Mouse (Mus musculus) limb, embryonic 10.5 days (tissue): ENCODE results near the gene Gabbr2. TPM values are rescaled to one million over a fixed set of nuclear protein-coding genes. Genes with fewer than 3 reads are reported as not detected.

ENCODE experiments used
- DNase-seq: peaks from one replicate; pipeline ENCODE4 v3.0.0-alpha.2; 2017; ENCODE audit warnings: low spot score
- H3K27ac ChIP-seq: fragments of 300-500 bp; sonication (generic); 2 replicates; pipeline ENCODE4 v1.5.1; 2016; ENCODE audit warnings: mild to moderate bottlenecking
- H3K27me3 ChIP-seq: fragments of 300-500 bp; sonication (generic); 2 replicates; pipeline ENCODE4 v1.6.1; 2016; ENCODE audit warnings: low read depth, mild to moderate bottlenecking; ENCODE audit not compliant: poor library complexity, severe bottlenecking
- H3K36me3 ChIP-seq: fragments of 300-500 bp; sonication (generic); 2 replicates; pipeline ENCODE4 v1.6.1; 2016; ENCODE audit warnings: mild to moderate bottlenecking, moderate library complexity
- H3K4me1 ChIP-seq: fragments of 300-500 bp; sonication (generic); 2 replicates; pipeline ENCODE4 v1.6.1; 2016
- H3K4me3 ChIP-seq: fragments of 300-500 bp; sonication (generic); 2 replicates; pipeline ENCODE4 v1.5.1; 2016; ENCODE audit warnings: mild to moderate bottlenecking, moderate library complexity
- H3K9me3 ChIP-seq: fragments of 300-500 bp; sonication (generic); replicated peaks from 2 replicates; pipeline ENCODE4 v1.6.1; 2016; ENCODE audit warnings: mild to moderate bottlenecking
- WGBS: fragments of 180-500 bp; shearing (Covaris S2); methylation state at CpG from one replicate; pipeline ENCODE4 v1.1.7; 2016; 5-methylcytosine and 5-hydroxymethylcytosine counted together
- polyA plus RNA-seq: library from polyadenylated mRNA; unstranded; fragments of >200 nt; fragmentation: Nextera tagmentation; extraction: Ambion mirVana; gene quantifications from 2 replicates; pipeline ENCODE4 v1.2.1, GENCODE M21; 2016

Gene Gabbr2
- polyA plus RNA-seq, 1 experiment from 2014 or later, result 0.10 TPM

DNA sequence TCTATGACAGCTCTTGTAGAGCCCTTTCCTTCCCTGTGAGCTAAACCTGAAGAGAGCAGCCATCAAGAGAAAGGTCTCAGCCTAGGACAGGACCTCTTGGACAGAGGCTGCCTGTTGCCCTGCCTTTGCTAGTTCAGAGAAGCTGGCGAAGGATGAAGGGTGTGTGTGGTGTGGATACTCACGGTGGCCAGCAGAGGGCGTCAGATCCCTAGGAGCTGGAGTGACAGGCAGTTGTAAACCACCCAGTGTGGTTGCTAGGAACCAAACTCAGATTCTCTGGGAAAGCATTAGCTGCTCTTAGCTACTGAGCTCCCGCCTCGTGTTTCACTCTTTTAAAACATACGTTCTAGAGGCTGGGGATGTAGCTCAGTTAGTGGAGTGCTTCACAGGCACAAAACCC lies 210.6 kb downstream of the Gabbr2 start:
- 69% methylated on average over 6 of the region's 6 CpGs for WGBS
- Histone ChIP-seq H3K4me1 (no peaks in the 10 kb centered on the region), H3K4me3 (no peak overlapping the region), H3K27ac (no peak overlapping the region), H3K9me3 (no peaks in the 10 kb centered on the region), H3K36me3 (no peaks in the 10 kb centered on the region), H3K27me3 (no peaks in the 10 kb centered on the region)
- DNase-seq, result peak; percentile 40

DNA sequence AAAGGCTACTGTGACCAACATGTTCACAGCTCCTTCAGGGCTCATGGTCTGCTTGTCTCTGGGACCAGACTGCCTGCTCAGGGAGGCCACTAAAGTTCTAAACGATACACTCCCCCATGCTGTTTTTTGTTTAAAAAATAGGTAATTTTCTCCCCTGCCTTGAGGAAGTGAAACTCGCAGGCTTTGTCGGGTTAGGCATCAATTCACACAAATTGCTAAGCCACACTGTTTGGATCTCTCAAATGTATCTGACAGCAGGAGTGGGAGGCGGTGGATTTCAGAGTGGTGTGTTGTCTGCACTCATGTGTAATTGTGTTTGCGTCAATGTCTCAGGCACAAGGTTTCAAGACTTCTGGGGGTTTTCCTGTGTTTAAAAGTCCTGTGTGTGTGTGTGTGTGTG lies 215.7 kb downstream of the Gabbr2 start:
- Histone ChIP-seq H3K27ac (no peak overlapping the region), H3K4me1 (no peaks in the 10 kb centered on the region), H3K9me3 (no peaks in the 10 kb centered on the region), H3K36me3 (no peaks in the 10 kb centered on the region), H3K4me3 (no peak overlapping the region), H3K27me3 (no peaks in the 10 kb centered on the region)
- 89% methylated on average over 5 of the region's 5 CpGs for WGBS
- no peak for DNase-seq

DNA sequence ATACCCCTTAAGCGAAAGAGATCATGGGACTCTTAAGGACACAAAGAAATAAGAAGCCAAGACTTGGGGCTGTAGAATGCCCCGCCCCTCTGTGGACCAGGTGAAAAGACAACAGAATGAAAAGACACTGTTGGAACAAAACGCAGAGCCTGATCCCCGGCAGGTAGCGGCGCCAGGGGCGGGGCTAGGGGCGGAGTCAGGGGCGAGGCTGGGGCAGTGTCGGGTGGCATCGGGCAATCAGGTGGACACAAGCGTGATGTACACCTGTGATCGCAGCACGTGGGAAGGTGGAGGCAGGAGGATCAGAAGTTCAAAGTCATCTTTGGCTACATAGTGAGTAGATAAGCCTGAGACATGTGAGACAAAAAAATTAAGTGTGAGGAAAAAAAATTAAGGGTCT lies 217.0 kb downstream of the Gabbr2 start:
- 17% methylated on average over 14 of the region's 14 CpGs for WGBS
- Histone ChIP-seq H3K36me3 (no peaks in the 10 kb centered on the region), H3K4me1 (no peaks in the 10 kb centered on the region), H3K9me3 (no peaks in the 10 kb centered on the region), H3K4me3 (no peak overlapping the region), H3K27ac (no peak overlapping the region), H3K27me3 (no peaks in the 10 kb centered on the region)
- DNase-seq, result no peak

DNA sequence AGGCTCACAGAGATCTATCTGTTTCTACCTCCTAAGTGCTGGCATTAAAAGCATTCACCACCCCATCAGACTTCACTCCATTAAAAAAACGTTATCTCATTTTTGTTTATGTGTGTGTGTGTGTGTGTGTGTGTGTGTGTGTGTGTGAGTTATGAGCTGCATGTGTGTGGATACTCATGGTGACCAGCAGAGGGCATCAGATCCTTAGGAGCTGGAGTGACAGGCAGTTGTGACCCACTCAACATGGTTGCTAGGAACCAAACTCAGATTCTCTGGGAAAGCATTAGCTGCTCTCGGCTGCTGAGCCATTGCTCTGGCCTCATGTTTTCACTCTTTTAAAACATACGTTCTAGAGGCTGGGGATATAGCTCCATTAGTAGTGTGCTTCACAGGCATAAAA lies 218.4 kb downstream of the Gabbr2 start:
- Histone ChIP-seq H3K27me3 (no peaks in the 10 kb centered on the region), H3K4me1 (no peaks in the 10 kb centered on the region), H3K36me3 (no peaks in the 10 kb centered on the region), H3K9me3 (no peaks in the 10 kb centered on the region), H3K27ac (no peak overlapping the region), H3K4me3 (no peak overlapping the region)
- DNase-seq, result no peak
- 92% methylated on average over 3 of the region's 3 CpGs for WGBS

DNA sequence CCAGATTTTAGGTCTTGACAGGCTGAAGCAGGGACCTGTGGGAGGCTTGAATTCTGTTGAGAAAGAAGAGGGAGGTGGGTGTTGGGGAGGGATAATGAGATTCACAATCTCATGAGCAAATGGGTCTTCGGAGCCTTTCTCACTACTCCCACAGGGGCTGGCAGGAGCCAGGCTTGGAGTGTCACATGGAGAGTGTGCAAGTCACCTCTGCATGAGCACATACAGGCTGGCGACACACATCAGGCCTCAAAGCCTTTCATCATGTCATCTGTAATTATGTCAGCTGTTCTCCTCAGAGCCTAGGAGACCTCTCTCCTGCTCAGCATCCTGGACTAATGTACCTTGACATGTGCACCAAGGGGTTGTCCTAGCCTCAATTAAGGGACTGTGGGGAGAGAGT lies 219.1 kb downstream of the Gabbr2 start:
- Histone ChIP-seq H3K4me1 (no peaks in the 10 kb centered on the region), H3K36me3 (no peaks in the 10 kb centered on the region), H3K27ac (no peak overlapping the region), H3K9me3 (no peaks in the 10 kb centered on the region), H3K27me3 (no peaks in the 10 kb centered on the region), H3K4me3 (no peak overlapping the region)
- 86% methylated on average over 2 of the region's 2 CpGs for WGBS
- DNase-seq, result no peak

DNA sequence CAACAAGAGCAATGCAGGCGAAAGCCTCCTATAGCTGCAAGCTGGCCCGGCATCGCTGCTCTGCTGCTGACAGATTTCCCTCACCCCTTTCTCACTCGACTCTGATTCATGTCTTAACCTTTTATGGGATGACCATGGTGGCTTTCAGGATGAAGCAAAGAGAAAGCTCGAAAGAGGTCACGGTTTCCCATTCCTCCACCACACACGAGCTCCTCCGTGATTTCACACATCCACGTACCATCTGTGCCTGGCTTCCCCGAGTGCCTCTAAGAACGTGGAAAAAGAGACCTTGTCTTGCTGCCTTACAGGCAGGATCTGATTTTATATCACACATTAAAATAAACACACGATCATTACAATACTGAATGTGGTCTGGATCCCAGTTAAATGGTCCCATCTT lies 220.6 kb downstream of the Gabbr2 start:
- H3K4me1 ChIP-seq, result no peaks in the 10 kb centered on the region
- no peaks in the 10 kb centered on the region for H3K9me3 ChIP-seq
- H3K27ac ChIP-seq, result no peak overlapping the region
- H3K27me3 ChIP-seq, result no peaks in the 10 kb centered on the region
- DNase-seq, result no peak
- H3K4me3 ChIP-seq, result no peak overlapping the region
- WGBS, result 86% methylated on average over 12 of the region's 12 CpGs
- H3K36me3 ChIP-seq, result no peaks in the 10 kb centered on the region

DNA sequence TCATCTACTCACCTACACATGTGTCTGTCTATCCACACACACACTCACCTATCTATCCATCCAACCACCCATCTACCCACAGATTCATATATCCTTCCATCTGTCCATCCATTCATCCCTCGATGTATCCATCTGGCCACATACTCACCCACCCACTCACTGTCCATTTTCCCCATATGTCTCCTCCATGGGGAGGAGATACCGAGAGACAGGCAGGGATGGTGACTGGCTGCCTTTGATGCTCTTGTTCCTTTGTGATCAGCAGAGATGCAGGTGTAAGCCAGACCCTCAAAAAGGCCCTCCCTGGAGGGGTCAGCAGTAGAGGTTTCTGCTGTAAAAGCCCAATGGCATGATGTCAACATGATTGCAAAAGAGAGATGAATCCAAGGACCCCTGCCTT lies 221.0 kb downstream of the Gabbr2 start:
- Histone ChIP-seq H3K27ac (no peak overlapping the region), H3K27me3 (no peaks in the 10 kb centered on the region), H3K4me3 (no peak overlapping the region), H3K36me3 (no peaks in the 10 kb centered on the region), H3K9me3 (no peaks in the 10 kb centered on the region), H3K4me1 (no peaks in the 10 kb centered on the region)
- 80% methylated on average over 2 of the region's 2 CpGs for WGBS
- no peak for DNase-seq

DNA sequence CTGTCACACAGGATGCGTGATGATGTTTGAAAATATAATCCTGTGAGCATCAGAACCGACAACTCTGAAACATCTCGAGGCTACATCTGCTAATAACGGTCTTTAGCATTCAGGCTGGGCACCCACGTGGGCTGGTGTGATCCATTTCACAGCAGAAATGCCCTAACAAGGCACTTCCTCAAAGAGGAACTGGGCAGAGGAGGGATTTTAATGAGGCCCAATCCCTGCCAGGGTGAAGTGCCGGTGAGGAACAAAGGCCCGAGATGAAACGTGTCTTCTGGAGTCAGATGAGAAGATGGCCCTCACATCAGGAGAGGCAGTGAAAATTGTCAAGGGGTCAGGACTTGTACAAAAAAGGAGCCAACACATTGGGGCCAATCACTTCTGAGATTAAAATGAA lies 221.6 kb downstream of the Gabbr2 start:
- Histone ChIP-seq H3K4me1 (no peaks in the 10 kb centered on the region), H3K9me3 (no peaks in the 10 kb centered on the region), H3K27ac (no peak overlapping the region), H3K36me3 (no peaks in the 10 kb centered on the region), H3K4me3 (no peak overlapping the region), H3K27me3 (no peaks in the 10 kb centered on the region)
- 79% methylated on average over 8 of the region's 8 CpGs for WGBS
- DNase-seq, result no peak

DNA sequence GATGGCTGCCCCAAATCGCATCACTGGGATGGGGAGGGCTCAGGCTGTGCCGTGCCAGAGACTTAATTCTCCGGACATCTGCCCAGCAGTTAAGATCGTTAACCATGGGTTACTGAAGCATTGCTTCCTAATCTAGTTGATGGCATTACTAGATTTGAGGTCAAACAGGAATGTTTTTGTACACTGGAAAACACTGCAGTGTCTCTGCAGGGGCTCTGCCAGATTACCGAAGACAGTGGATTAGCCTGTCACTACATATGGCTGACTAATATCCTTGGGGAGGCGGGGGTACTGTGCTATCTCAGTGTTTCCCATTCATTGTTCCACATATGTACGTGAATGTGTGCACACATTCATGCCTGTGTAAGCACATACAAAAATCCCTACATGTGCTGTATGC lies 225.3 kb downstream of the Gabbr2 start:
- Histone ChIP-seq H3K27ac (no peak overlapping the region), H3K9me3 (no peaks in the 10 kb centered on the region), H3K36me3 (no peaks in the 10 kb centered on the region), H3K27me3 (no peaks in the 10 kb centered on the region), H3K4me3 (no peak overlapping the region), H3K4me1 (no peaks in the 10 kb centered on the region)
- WGBS, result 88% methylated on average over 7 of the region's 7 CpGs
- DNase-seq, result no peak

DNA sequence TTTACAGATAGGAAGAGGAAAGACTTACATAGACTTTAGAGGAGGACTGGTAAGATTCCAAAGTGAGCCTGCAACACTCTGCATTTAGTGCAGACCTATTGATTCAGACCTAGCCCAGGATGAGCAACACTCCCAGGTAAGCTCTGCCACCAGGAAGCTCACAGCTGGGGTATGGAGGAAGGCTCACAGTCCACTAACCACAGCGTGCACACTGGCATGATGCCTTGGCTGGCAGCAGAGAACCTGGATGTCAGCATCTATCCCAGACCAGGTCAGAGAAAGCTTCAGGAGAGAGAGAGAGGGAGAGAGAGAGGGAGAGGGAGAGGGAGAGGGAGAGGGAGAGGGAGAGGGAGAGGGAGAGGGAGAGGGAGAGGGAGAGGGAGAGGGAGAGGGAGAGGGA lies 231.8 kb downstream of the Gabbr2 start:
- no peak overlapping the region for H3K4me3 ChIP-seq
- no peak overlapping the region for H3K27ac ChIP-seq
- WGBS, result 71% methylated on average over 1 of the region's 1 CpGs
- H3K36me3 ChIP-seq, result no peaks in the 10 kb centered on the region
- 0 out of 2 replicates have a peak, but pooled peaks cover 6% of the 10 kb centered on the region for H3K27me3 ChIP-seq
- H3K4me1 ChIP-seq, result peaks cover 3% of the 10 kb centered on the region; the same call in 1 of the 2 replicates
- DNase-seq, result no peak
- no peaks in the 10 kb centered on the region for H3K9me3 ChIP-seq

DNA sequence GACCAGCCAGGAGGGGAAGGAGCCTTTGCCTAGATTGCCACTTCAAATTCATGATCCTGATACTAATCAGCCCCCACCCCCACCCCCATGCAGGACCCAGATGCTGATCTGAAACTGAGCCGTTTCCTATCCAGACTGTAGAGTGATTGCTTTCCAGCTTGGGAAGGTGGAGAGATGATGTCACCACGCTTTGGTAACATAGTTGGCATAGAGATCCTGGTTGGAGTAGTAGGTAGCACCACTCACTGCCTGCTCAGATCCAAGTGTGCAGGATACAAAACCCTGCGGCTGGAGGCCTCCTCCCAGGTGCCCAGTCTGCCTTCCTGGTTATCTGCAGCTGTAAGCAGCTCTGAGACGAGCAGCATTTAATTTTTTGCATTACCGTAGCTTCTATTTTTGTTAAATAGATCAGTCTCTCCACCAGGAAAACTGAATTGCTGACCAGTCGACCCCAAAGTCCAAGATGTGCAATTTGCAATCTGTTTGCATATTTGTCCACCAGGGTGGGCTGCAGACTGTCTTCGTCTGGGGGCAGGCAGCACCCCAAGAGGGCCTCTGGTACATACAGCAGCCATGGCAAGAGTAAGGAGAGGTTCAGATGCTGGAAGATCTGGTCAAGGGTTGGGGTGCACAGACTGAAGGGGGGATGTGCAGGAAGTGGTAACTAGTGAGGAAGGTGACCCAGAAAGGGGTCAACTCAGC lies 233.2 kb downstream of the Gabbr2 start:
- 76% methylated on average over 7 of the region's 7 CpGs for WGBS
- Histone ChIP-seq H3K4me3 (no peak overlapping the region), H3K9me3 (no peaks in the 10 kb centered on the region), H3K36me3 (no peaks in the 10 kb centered on the region), H3K27me3 (0 out of 2 replicates have a peak, but pooled peaks cover 6% of the 10 kb centered on the region), H3K27ac (no peak overlapping the region), H3K4me1 (peaks cover 6% of the 10 kb centered on the region; the same call in 1 of the 2 replicates)
- DNase-seq, result no peak

DNA sequence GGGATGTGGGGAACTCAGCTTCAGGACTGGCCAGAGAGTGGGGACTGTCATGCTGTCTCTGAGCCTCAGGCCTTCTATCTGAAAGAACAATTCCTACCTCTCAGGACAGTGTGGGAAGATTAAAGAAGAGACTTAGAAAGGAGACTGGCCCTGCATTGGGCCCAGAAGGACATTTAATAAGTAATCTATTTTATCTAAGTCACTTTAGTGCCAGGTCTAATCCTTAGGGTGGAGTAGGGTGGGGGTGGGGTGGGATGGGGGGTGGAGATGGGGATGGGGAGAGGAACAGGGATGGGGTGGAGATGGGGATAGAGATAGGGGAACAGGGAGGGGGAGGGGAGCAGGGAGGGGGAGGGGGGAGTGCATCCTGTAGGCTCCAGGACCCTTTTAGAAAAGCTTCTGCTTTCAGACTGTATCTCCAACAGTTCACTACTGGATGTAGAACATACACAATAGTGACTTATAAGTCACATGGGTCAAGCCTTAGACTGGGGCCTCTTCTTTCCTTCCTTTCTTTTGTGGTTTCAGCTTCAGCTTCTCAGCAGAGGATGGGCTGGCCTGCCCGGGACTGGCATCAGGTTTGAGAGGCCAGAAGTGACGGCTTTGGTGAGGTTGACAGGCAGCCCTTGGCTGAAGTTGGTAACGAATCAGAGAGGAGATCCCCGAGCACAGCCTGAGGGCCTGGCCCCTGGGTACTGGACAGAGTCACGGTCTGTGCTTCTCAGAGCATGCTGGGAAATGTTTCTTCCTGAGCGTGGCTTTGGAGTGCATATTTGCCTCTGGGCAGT lies 237.1 kb downstream of the Gabbr2 start:
- DNase-seq, result no peak
- no peak overlapping the region for H3K4me3 ChIP-seq
- no peaks in the 10 kb centered on the region for H3K9me3 ChIP-seq
- no peak overlapping the region for H3K27ac ChIP-seq
- H3K36me3 ChIP-seq, result no peaks in the 10 kb centered on the region
- H3K27me3 ChIP-seq, result 0 out of 2 replicates have a peak, but pooled peaks cover 3% of the 10 kb centered on the region
- peaks cover 14% of the 10 kb centered on the region for H3K4me1 ChIP-seq
- 48% methylated on average over 6 of the region's 6 CpGs for WGBS

DNA sequence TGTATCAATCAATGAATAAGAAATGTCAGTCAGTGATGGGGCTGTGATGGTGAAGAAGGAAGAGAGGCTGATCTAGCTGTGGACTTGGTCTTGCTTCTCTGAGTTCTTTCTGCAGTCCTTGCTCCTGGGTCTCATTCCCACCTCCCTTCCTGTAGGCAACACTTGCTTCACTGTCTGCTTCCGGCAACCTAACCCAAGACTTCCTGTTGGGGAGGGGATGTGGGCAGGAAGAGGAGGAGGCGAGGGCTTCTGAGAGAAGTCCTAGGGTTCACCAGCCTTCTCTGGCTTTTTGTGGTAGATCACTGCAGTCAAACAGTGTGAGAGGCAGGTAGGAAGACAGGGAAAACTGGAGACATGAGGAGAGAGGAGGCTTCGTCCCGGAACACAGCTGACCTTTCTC lies 239.4 kb downstream of the Gabbr2 start:
- H3K4me1 ChIP-seq, result peaks cover 14% of the 10 kb centered on the region

More for the DNA sequence above, 239.4 kb downstream of the Gabbr2 start:
- no peaks in the 10 kb centered on the region for H3K36me3 ChIP-seq
- H3K9me3 ChIP-seq, result no peaks in the 10 kb centered on the region
- 78% methylated on average over 4 of the region's 4 CpGs for WGBS
- no peak overlapping the region for H3K27ac ChIP-seq
- peaks cover 4% of the 10 kb centered on the region for H3K27me3 ChIP-seq
- no peak overlapping the region for H3K4me3 ChIP-seq
- no peak for DNase-seq
